Mouse (Mus musculus): ENCODE measurements at regions not wholly inside any gene's neighbourhood (a gene's known extent, or its start where the extent isn't known, plus 50 kb on each side); places are given as distances from the start of the nearest gene placed in this dataset.
"Not testable (repeated sequence)": the region's sequence is repeated elsewhere in the genome, so short reads cannot be mapped to it uniquely, and the experiment has no call there.

DNA sequence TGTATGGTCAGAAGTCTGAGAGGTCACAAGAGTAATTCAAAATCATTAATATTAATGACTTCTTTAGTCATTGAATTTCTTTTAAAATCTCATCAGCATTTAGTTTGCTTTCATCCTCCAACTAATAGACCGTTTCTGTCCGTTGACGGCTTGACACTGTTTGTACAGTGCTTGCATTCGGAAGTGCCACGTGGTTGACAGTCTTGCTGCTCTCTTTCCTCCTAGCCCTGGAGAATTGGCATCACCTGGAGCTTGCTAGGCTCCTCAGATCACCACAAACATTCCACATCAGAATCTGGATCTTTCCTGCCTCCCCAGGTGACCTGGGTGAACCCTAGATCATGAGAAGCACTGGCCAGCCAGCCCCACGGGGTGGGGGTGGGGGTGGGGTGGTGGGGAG is 192.3 kb upstream of the Ccdc54 start:
- H3K4me1 ChIP-seq (ENCODE audit: control insufficient read depth, insufficient read depth, low read length): 0 out of 2 replicates have a peak, but pooled peaks cover 3% of the 10 kb centered on the region
- no peak overlapping the region for H3K4me2 ChIP-seq (replicated peaks; ENCODE audit: low read depth, low read length, severe bottlenecking)
- no peak overlapping the region for H3K4me3 ChIP-seq (replicated peaks; ENCODE audit: low read length)
- no peak for TF ChIP-seq POLR2A (IDR thresholded peaks at IDR 0.05; ENCODE audit: borderline replicate concordance, extremely low read depth, insufficient read depth, insufficient read length)
- H3K36me3 ChIP-seq (ENCODE audit: control insufficient read depth, insufficient read depth, low read length): no peaks in the 10 kb centered on the region
- no peak for DNase-seq (ENCODE audit: low spot score)
- no peak for ATAC-seq (ENCODE audit: low FRiP score, low read depth)
- H3K9ac ChIP-seq (ENCODE audit: low read depth, low read length, severe bottlenecking): no peak overlapping the region
- 47% methylated on average over 6 of the region's 6 CpGs for WGBS
- H3K9me3 ChIP-seq (ENCODE audit: control insufficient read depth, low read length): no peaks in the 10 kb centered on the region
- no peak overlapping the region for H3K27ac ChIP-seq (replicated peaks; ENCODE audit: low read depth, low read length)
- H3K27me3 ChIP-seq (ENCODE audit: control insufficient read depth, insufficient read depth, low read length): no peaks in the 10 kb centered on the region

DNA sequence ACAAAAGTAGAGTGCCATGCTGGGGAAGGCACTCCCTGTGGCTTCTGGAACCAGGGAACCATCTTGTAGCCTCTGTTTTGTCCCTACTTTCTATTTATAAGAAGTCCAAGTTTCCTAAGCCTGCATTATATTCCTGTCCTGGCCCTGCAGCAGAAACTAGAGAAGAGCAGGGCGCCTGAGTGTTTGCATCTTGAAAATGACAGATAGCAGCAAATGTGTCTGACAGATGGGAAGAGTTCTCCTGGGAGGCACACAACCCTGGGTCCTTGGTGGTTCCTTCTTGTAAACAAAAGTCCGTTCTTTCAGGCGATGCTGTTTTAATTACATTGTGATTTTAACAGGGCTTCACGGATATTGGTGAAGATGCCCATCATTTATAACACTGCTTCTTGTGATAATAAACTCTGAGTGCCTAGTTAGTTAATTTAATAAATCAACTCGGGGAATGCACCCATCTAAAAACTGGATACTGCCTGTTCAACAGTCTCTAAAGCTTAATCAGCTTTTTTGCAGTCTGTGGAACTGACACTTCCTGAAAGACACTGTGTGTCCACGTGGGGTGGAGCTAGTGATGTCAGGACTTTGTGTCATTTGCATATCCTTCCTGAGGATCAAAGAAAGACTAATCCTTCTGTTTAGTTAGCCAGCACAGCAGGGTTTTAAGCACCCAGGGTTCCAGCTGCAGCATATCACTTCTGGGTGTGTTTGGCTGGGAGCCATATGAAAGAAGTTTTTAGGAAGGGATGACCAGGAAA is 188.3 kb upstream of the Ccdc54 start:
- no peak overlapping the region for H3K9ac ChIP-seq (ENCODE audit: low read depth, low read length, severe bottlenecking)
- WGBS: 30% methylated on average over 6 of the region's 6 CpGs
- no peaks in the 10 kb centered on the region for H3K27me3 ChIP-seq (ENCODE audit: control insufficient read depth, insufficient read depth, low read length)
- no peak for DNase-seq (ENCODE audit: low spot score)
- H3K4me1 ChIP-seq (ENCODE audit: control insufficient read depth, insufficient read depth, low read length): no peaks in the 10 kb centered on the region
- no peak overlapping the region for H3K4me3 ChIP-seq (replicated peaks; ENCODE audit: low read length)
- H3K27ac ChIP-seq (replicated peaks; ENCODE audit: low read depth, low read length): no peak overlapping the region
- no peaks in the 10 kb centered on the region for H3K9me3 ChIP-seq (ENCODE audit: control insufficient read depth, low read length)
- no peak for ATAC-seq (ENCODE audit: low FRiP score, low read depth)
- no peak overlapping the region for H3K4me2 ChIP-seq (replicated peaks; ENCODE audit: low read depth, low read length, severe bottlenecking)
- no peaks in the 10 kb centered on the region for H3K36me3 ChIP-seq (ENCODE audit: control insufficient read depth, insufficient read depth, low read length)
- TF ChIP-seq POLR2A (IDR thresholded peaks at IDR 0.05; ENCODE audit: borderline replicate concordance, extremely low read depth, insufficient read depth, insufficient read length): no peak

DNA sequence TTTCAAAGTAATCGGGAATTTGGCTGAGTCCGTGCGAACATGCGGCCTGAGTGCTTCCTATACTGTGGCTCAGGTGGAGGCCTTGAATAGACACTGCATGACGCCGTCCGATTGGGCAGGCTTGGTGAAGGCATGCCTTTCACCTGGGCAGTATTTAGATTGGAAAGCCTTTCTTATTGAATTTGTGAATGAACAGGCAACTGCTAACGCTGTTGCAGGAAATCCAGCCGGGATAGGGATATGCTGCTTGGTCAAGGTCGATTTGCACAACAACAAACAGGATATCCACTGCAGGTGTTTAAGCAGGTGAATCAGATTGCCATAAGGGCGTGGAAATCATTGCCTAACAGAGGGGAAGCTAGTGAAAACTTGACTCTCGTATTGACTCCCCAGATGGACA is 183.7 kb upstream of the Ccdc54 start:
- WGBS: 89% methylated on average over 12 of the region's 12 CpGs
- not testable (repeated sequence) for DNase-seq (ENCODE audit: low spot score); H3K9me3 ChIP-seq (ENCODE audit: control insufficient read depth, low read length); H3K36me3 ChIP-seq (ENCODE audit: control insufficient read depth, insufficient read depth, low read length); ATAC-seq (ENCODE audit: low FRiP score, low read depth); H3K27me3 ChIP-seq (ENCODE audit: control insufficient read depth, insufficient read depth, low read length); H3K9ac ChIP-seq (ENCODE audit: low read depth, low read length, severe bottlenecking); H3K4me2 ChIP-seq (replicated peaks; ENCODE audit: low read depth, low read length, severe bottlenecking); H3K4me1 ChIP-seq (ENCODE audit: control insufficient read depth, insufficient read depth, low read length); H3K27ac ChIP-seq (replicated peaks; ENCODE audit: low read depth, low read length); H3K4me3 ChIP-seq (replicated peaks; ENCODE audit: low read length)

DNA sequence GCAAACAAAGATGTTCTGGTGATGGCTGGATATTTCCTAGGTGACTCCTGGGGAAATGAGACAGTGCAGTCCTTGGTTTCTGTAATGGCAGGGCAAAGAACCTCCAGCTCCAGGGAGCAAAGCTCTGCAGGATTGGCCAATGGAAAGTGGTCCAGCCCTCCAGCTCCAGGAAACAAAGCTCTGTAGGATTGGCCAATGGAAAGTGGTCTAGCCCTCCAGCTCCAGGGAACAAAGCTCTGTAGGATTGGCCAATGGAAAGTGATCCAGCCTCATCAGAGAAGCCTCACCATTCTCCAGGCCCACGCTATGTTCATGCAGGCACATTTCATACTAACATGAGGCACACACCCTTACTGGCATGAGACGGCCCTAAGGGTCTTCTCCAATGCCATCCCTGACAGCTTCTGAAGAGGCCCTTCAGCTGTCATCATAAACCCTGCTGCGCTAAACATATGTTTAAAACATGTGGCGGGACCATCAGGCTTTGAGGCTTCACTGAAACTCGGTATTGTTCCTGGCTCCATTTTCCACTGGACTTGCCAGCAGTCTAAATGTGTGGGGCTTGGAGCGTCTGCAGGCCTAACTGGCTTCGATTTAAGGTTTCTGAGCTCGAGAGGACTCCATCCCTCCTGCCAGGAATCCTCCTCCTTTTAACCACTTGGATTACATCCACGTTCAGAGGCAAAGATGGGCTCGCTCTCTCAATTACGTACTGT is 175.3 kb upstream of the Ccdc54 start:
- ATAC-seq (ENCODE audit: low FRiP score, low read depth): peak; percentile 55; the same call in 1 of the 2 replicates
- WGBS: 71% methylated on average over 11 of the region's 11 CpGs

DNA sequence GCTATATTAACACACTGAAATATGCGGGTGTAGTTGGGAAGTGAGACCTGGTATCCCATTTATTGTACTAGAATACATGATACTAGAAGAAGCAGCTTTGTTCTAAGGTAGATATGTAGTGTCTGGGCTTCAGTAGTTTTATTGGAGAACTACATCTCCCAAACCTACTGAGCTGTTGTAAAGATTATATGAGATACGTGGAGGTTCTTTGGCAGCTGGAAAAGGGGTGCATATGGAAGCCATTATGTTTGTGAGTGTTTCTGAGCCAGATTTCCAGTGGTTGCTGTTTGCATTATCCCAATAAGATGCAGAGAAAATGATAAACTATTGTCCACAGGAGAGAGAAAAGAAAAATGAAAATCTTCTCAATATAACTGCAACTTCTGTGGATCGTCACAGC is 171.1 kb upstream of the Ccdc54 start:
- no peak overlapping the region; the same call in 1 of the 2 replicates for H3K27ac ChIP-seq (replicated peaks; ENCODE audit: low read depth, low read length)
- no peak for TF ChIP-seq POLR2A (IDR thresholded peaks at IDR 0.05; ENCODE audit: borderline replicate concordance, extremely low read depth, insufficient read depth, insufficient read length)
- H3K4me1 ChIP-seq (ENCODE audit: control insufficient read depth, insufficient read depth, low read length): no peaks in the 10 kb centered on the region; the same call in 1 of the 2 replicates
- H3K27me3 ChIP-seq (ENCODE audit: control insufficient read depth, insufficient read depth, low read length): no peaks in the 10 kb centered on the region
- no peak overlapping the region for H3K9ac ChIP-seq (ENCODE audit: low read depth, low read length, severe bottlenecking)
- no peak overlapping the region for H3K4me2 ChIP-seq (replicated peaks; ENCODE audit: low read depth, low read length, severe bottlenecking)
- DNase-seq (ENCODE audit: low spot score) (peak; percentile 81), ATAC-seq (ENCODE audit: low FRiP score, low read depth) (peak; percentile 57)
- WGBS: 40% methylated on average over 3 of the region's 3 CpGs
- H3K4me3 ChIP-seq (replicated peaks; ENCODE audit: low read length): no peak overlapping the region
- no peaks in the 10 kb centered on the region for H3K9me3 ChIP-seq (ENCODE audit: control insufficient read depth, low read length)
- H3K36me3 ChIP-seq (ENCODE audit: control insufficient read depth, insufficient read depth, low read length): no peaks in the 10 kb centered on the region

More for the DNA sequence above, 175.3 kb upstream of the Ccdc54 start:
- no peak overlapping the region for H3K27ac ChIP-seq (replicated peaks; ENCODE audit: low read depth, low read length)
- no peak overlapping the region for H3K9ac ChIP-seq (ENCODE audit: low read depth, low read length, severe bottlenecking)
- H3K4me1 ChIP-seq (ENCODE audit: control insufficient read depth, insufficient read depth, low read length): no peaks in the 10 kb centered on the region; the same call in 1 of the 2 replicates
- TF ChIP-seq POLR2A (IDR thresholded peaks at IDR 0.05; ENCODE audit: borderline replicate concordance, extremely low read depth, insufficient read depth, insufficient read length): no peak
- H3K4me2 ChIP-seq (replicated peaks; ENCODE audit: low read depth, low read length, severe bottlenecking): no peak overlapping the region
- H3K4me3 ChIP-seq (replicated peaks; ENCODE audit: low read length): no peak overlapping the region
- no peaks in the 10 kb centered on the region for H3K9me3 ChIP-seq (ENCODE audit: control insufficient read depth, low read length)
- DNase-seq (ENCODE audit: low spot score): peak; percentile 72
- H3K36me3 ChIP-seq (ENCODE audit: control insufficient read depth, insufficient read depth, low read length): no peaks in the 10 kb centered on the region
- no peaks in the 10 kb centered on the region for H3K27me3 ChIP-seq (ENCODE audit: control insufficient read depth, insufficient read depth, low read length)
